Mouse (Mus musculus): ENCODE measurements at regions not wholly inside any gene's neighbourhood (a gene's known extent, or its start where the extent isn't known, plus 50 kb on each side); places are given as distances from the start of the nearest gene placed in this dataset.

DNA sequence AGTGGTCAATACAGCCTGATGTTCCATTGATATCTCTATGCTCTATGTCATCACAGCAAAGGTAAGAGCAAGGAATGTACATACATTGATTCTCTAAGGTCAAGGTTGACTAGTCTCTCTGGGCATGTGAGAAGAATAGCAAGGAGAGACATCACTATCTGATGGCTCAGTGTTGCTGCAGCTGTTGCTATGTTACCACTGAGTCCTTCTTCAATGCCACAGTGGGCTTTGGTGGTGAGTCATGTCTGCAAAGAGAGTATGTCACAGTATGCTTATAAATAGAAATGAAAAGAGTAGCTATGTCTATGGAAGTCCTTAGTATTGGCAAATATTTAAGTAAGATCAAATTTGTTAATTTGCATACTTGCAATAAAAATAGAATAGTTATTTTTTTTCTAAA lies 326.3 kb downstream of the Cd109 start:
- no peak for ATAC-seq (ENCODE audit: low FRiP score, low read depth)
- no peaks in the 10 kb centered on the region for H3K36me3 ChIP-seq
- no peak overlapping the region for H3K27ac ChIP-seq
- H3K4me2 ChIP-seq (replicated peaks): no peak overlapping the region
- H3K9me3 ChIP-seq: no peaks in the 10 kb centered on the region
- H3K4me3 ChIP-seq: no peak overlapping the region
- no peak overlapping the region for H3K9ac ChIP-seq
- H3K4me1 ChIP-seq: no peaks in the 10 kb centered on the region
- H3K27me3 ChIP-seq (replicated peaks): no peaks in the 10 kb centered on the region

DNA sequence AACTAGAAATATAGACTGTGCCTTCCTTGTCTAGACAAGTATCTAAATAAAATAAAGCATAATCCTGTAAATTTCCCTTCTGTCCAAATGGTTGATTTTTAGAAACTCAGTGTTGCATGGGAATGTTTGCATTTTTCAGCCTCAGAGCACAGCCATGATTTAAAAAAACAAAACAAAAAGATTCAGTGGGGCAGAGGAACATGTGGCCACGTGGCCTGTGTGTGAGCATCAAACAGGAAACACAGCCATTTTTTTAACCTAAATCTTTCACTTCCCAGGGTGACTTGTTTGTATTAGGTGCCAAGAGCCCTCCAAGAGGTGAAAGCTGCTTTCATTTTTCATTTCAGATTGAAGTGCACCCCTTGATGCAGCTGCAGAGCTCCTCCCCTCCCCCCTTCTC lies 349.5 kb downstream of the Cd109 start:
- WGBS: 49% methylated on average over 1 of the region's 1 CpGs
- no peak for ATAC-seq (ENCODE audit: low FRiP score, low read depth)
- no peak overlapping the region for H3K9ac ChIP-seq
- no peaks in the 10 kb centered on the region for H3K4me1 ChIP-seq
- no peak overlapping the region for H3K4me3 ChIP-seq
- H3K9me3 ChIP-seq: no peaks in the 10 kb centered on the region
- H3K27me3 ChIP-seq (replicated peaks): no peaks in the 10 kb centered on the region
- no peak overlapping the region for H3K4me2 ChIP-seq (replicated peaks)
- no peaks in the 10 kb centered on the region for H3K36me3 ChIP-seq
- H3K27ac ChIP-seq: no peak overlapping the region

DNA sequence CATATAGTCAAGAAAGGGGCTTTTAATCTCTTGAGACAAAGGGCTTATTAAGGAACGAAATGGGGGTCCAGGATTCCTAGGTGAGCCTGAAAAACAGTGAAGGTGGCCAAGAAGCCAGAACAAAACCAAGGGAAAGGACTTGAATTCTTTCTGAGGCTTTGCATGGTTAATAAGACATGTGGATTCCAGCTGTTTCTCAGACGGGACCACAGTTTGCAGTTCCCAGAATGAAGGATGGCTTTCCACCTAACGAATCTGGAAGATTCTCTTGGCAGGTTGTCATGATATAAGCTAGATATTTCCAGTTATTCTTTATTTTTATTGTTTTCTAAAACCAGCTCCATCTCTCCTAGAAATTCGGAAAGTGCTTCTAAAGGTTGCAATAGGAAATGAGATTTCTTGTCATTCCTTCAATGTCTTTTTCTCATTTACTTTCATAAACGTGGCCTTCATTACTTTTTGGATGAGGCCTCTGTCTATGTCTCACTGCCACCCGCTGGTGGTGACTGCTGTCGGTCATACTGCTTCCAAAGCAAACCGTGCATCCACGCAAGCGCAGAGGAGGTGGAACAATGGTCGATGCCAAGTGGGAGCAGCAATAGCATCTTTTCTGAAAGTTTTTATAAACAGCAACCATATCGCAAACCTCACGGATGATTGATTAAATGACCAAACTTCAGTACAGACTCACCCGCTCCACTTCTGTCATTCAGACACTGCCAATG lies 350.0 kb downstream of the Cd109 start:
- no peak overlapping the region for H3K4me3 ChIP-seq
- ATAC-seq (ENCODE audit: low FRiP score, low read depth): no peak
- H3K36me3 ChIP-seq: no peaks in the 10 kb centered on the region
- no peaks in the 10 kb centered on the region for H3K27me3 ChIP-seq (replicated peaks)
- no peak overlapping the region for H3K27ac ChIP-seq
- no peak overlapping the region for H3K9ac ChIP-seq
- no peaks in the 10 kb centered on the region for H3K4me1 ChIP-seq
- WGBS: 77% methylated on average over 14 of the region's 14 CpGs
- H3K9me3 ChIP-seq: no peaks in the 10 kb centered on the region
- no peak overlapping the region for H3K4me2 ChIP-seq (replicated peaks)

- ATAC-seq (ENCODE audit: low FRiP score, low read depth): no peak
- H3K36me3 ChIP-seq: no peaks in the 10 kb centered on the region
- no peaks in the 10 kb centered on the region for H3K27me3 ChIP-seq (replicated peaks)
- no peak overlapping the region for H3K4me2 ChIP-seq (replicated peaks)
- H3K9me3 ChIP-seq: no peaks in the 10 kb centered on the region
- no peak overlapping the region for H3K9ac ChIP-seq
- H3K4me1 ChIP-seq: no peaks in the 10 kb centered on the region
- H3K27ac ChIP-seq: no peak overlapping the region
- no peak overlapping the region for H3K4me3 ChIP-seq
- 86% methylated on average over 3 of the region's 3 CpGs for WGBS
These were observed 356.4 kb downstream of the Cd109 start for GRCm38 (mm10) chr9:78971731-78972130.

DNA sequence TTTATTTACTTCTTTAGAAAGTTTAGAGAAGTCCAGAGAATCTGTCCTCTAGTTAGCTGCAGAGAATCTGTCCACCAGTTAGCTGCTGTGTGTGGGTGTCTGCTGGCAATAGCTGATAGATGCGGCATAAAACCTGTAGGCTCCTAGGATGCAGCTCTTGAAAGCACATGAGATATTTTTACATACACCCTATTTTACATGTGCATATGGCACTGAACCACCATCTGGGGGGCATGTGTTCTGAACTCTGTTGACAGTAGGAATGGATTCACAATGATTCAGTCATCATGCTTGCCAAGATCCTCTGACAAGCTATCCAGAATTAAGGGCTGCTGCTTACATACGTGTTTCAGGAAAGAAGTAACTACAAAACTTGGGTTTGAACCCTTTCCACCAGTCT lies 368.4 kb downstream of the Cd109 start:
- Histone ChIP-seq H3K27ac (no peak overlapping the region), H3K4me1 (no peaks in the 10 kb centered on the region), H3K9me3 (no peaks in the 10 kb centered on the region), H3K36me3 (no peaks in the 10 kb centered on the region), H3K27me3 (replicated peaks) (no peaks in the 10 kb centered on the region), H3K4me2 (replicated peaks) (no peak overlapping the region), H3K9ac (no peak overlapping the region), H3K4me3 (no peak overlapping the region)
- WGBS: 88% methylated on average over 2 of the region's 2 CpGs
- ATAC-seq (ENCODE audit: low FRiP score, low read depth): no peak

DNA sequence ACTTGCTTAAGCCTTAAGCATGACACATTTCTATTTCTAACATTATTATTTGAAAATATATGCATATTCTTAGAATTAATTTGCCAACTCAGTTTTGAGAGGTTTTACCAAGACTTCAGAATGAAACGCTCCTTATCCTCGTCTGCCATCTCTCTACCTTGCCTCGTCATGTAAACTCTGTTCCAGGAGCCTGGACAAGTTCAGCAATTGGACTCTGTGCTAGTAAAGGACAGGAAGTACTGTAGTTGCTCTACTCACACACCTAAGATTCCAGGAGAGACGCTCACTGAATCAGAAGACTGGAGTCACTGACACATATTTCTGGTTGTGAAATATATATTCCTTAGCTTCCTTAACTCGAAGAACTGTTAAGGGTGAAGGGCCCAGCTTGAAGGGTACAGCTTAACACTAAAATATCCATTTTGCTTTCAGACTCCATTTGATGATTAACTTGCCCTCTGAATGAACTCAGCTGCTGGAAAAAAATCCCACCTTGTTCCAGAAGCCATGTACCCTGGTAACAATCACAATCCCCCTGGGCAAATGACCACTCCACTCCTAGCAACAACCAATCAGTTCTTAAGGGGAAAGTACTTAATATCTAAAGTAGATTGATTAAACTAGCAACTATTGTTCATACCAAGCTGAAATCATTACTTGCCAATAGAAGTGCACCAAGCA lies 370.0 kb downstream of the Cd109 start:
- H3K9me3 ChIP-seq: no peaks in the 10 kb centered on the region
- WGBS: 79% methylated on average over 5 of the region's 5 CpGs
- H3K4me3 ChIP-seq: no peak overlapping the region
- no peak overlapping the region for H3K9ac ChIP-seq
- no peaks in the 10 kb centered on the region for H3K4me1 ChIP-seq
- H3K27ac ChIP-seq: no peak overlapping the region
- H3K36me3 ChIP-seq: no peaks in the 10 kb centered on the region
- no peak overlapping the region for H3K4me2 ChIP-seq (replicated peaks)
- no peak for ATAC-seq (ENCODE audit: low FRiP score, low read depth)
- no peaks in the 10 kb centered on the region for H3K27me3 ChIP-seq (replicated peaks)

- no peak for ATAC-seq (ENCODE audit: low FRiP score, low read depth)
These were observed 376.0 kb downstream of the Cd109 start for GRCm38 (mm10) chr9:78991310-78991709.

DNA sequence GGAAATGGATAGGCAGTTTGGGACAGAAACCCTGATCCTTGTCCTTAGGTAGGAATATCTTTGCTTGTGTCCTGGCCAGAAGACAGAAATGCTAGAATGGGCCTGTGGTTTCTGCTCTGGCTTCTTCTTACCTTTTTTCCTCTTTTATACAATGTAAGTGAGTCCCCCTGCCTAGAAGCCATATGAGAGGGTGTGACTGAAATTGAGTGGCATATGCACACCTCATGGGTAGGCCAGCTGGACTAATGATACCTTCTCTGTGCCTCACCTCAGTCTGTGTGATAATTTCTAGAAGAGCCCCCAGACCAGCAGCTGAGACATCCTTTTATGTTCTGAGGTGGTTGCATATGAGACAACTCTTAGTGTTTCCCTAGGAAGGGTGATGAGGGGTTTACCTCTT lies 385.7 kb downstream of the Cd109 start:
- no peak for ATAC-seq (ENCODE audit: low FRiP score, low read depth)

More at GRCm38 (mm10) chr9:78991310-78991709, 376.0 kb downstream of the Cd109 start:
- Histone ChIP-seq H3K27ac (no peak overlapping the region), H3K9me3 (no peaks in the 10 kb centered on the region), H3K4me2 (replicated peaks) (no peak overlapping the region), H3K9ac (no peak overlapping the region), H3K4me3 (no peak overlapping the region), H3K27me3 (replicated peaks) (no peaks in the 10 kb centered on the region), H3K36me3 (no peaks in the 10 kb centered on the region), H3K4me1 (no peaks in the 10 kb centered on the region)
- 53% methylated on average over 4 of the region's 4 CpGs for WGBS

GRCm38 (mm10) chr9:79001930-79002329 lies 386.6 kb downstream of the Cd109 start:
- Histone ChIP-seq H3K36me3 (no peaks in the 10 kb centered on the region), H3K27me3 (replicated peaks) (no peaks in the 10 kb centered on the region), H3K4me2 (replicated peaks) (no peak overlapping the region), H3K4me1 (no peaks in the 10 kb centered on the region), H3K9ac (no peak overlapping the region), H3K4me3 (no peak overlapping the region), H3K9me3 (no peaks in the 10 kb centered on the region), H3K27ac (no peak overlapping the region)
- 90% methylated on average over 1 of the region's 1 CpGs for WGBS
- no peak for ATAC-seq (ENCODE audit: low FRiP score, low read depth)

More for the DNA sequence above, 385.7 kb downstream of the Cd109 start:
- no peaks in the 10 kb centered on the region for H3K27me3 ChIP-seq (replicated peaks)
- H3K4me2 ChIP-seq (replicated peaks): no peak overlapping the region
- H3K9me3 ChIP-seq: no peaks in the 10 kb centered on the region
- H3K4me3 ChIP-seq: no peak overlapping the region
- no peaks in the 10 kb centered on the region for H3K4me1 ChIP-seq
- H3K9ac ChIP-seq: no peak overlapping the region
- H3K27ac ChIP-seq: no peak overlapping the region
- no peaks in the 10 kb centered on the region for H3K36me3 ChIP-seq

- 85% methylated on average over 3 of the region's 3 CpGs for WGBS
- no peak for ATAC-seq (ENCODE audit: low FRiP score, low read depth)
- H3K36me3 ChIP-seq: no peaks in the 10 kb centered on the region
- no peak overlapping the region for H3K9ac ChIP-seq
- H3K27me3 ChIP-seq (replicated peaks): no peaks in the 10 kb centered on the region
- no peak overlapping the region for H3K27ac ChIP-seq
- H3K4me1 ChIP-seq: no peaks in the 10 kb centered on the region
- H3K4me3 ChIP-seq: no peak overlapping the region
- H3K4me2 ChIP-seq (replicated peaks): no peak overlapping the region
- no peaks in the 10 kb centered on the region for H3K9me3 ChIP-seq
These were observed 389.1 kb downstream of the Cd109 start for GRCm38 (mm10) chr9:79004296-79004980.

DNA sequence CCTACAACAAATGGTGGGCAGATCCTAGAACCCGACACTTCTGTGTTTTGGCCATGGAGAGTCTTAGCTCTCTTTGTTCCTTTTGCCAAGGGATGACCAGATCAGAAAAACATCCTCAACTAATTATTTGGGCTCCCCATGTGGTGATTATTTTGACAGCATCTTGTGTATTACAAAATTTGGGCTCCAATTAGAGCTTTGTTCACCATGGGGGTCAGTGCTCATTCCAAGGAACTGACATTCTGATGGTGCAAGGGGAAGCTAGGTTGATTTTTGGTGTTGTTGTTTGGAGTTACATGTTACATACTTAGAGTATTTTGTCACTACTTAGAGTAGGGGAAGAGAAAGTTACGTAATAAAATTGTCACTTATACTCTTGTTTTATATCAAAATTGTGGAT lies 406.9 kb downstream of the Cd109 start:
- ATAC-seq (ENCODE audit: low FRiP score, low read depth): no peak
- H3K9me3 ChIP-seq: no peaks in the 10 kb centered on the region
- WGBS: 92% methylated on average over 2 of the region's 2 CpGs

GRCm38 (mm10) chr9:79028234-79028633 lies 412.9 kb downstream of the Cd109 start:
- no peaks in the 10 kb centered on the region for H3K9me3 ChIP-seq
- H3K4me3 ChIP-seq: no peak overlapping the region
- H3K4me2 ChIP-seq (replicated peaks): no peak overlapping the region
- 87% methylated on average over 6 of the region's 6 CpGs for WGBS
- H3K9ac ChIP-seq: no peak overlapping the region
- no peaks in the 10 kb centered on the region for H3K4me1 ChIP-seq
- no peaks in the 10 kb centered on the region for H3K27me3 ChIP-seq (replicated peaks)
- H3K36me3 ChIP-seq: no peaks in the 10 kb centered on the region
- no peak for ATAC-seq (ENCODE audit: low FRiP score, low read depth)
- H3K27ac ChIP-seq: no peak overlapping the region

More for the DNA sequence above, 406.9 kb downstream of the Cd109 start:
- Histone ChIP-seq H3K9ac (no peak overlapping the region), H3K4me1 (no peaks in the 10 kb centered on the region), H3K4me3 (no peak overlapping the region), H3K27ac (no peak overlapping the region), H3K36me3 (no peaks in the 10 kb centered on the region), H3K27me3 (replicated peaks) (no peaks in the 10 kb centered on the region), H3K4me2 (replicated peaks) (no peak overlapping the region)
